Mouse (Mus musculus) layer of hippocampus, adult 8-10 months (tissue): ENCODE measurements around the gene Myo10. TPM values are rescaled to one million over a fixed set of nuclear protein-coding genes. Genes with fewer than 3 reads are reported as not detected.
A peak's percentile ranks its signal among the peaks of the same experiment; 100 is the strongest.

Experiments used
- DNase-seq, 2 experiments: peaks; one replicate each; pipeline ENCODE4 v3.0.0; 2022; ENCODE audit warnings: low spot score in 2 of 2
- total RNA-seq, 4 experiments: library from RNA; stranded (reverse); gene quantifications; 2 replicates each; pipeline ENCODE4 v1.2.4; 2022

Gene Myo10
- total RNA-seq, 4 experiments from 2014 or later: 45.9 to 60.5 (median 53.5) TPM

DNA sequence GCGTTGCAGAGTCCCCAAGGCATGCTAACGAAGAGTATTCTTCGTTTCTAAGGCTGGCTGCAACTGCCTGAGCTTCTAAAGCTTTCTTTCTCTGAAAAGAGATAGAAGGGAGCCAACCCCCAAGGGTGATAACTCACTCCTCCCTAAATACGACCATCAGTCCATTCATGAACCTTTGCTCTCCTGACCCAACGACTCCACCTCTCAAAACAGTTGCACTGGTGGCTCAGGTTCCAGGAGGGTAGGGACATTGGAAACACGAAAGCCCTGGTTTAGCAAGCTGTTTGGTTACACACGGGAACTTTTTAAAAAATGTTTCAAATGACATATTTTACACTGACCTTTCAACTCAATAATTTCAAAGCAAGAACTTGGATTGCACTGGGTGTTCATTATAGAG is 29.5 kb downstream of the Myo10 start:
- no peak for DNase-seq

DNA sequence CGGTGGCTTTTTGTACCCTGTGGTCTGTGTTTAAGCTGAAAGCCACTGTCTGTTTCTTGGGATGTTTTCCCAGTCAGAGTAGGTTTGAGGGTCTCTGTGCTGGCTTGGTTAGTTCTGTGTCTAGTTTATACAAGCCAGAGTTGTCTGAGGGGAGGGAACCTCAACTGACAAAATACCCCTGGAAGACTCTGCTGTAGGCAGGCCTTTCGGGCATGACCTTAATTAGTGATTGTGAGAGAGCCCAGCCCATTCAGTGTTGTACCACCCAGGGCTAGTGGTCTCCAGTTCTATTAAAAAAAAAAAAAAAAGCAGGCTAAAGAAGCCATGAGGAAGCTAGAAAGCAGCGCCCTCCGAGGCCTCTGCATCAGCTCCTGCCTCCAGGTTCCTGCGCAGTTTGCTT is 30.0 kb downstream of the Myo10 start:
- DNase-seq: no peak

DNA sequence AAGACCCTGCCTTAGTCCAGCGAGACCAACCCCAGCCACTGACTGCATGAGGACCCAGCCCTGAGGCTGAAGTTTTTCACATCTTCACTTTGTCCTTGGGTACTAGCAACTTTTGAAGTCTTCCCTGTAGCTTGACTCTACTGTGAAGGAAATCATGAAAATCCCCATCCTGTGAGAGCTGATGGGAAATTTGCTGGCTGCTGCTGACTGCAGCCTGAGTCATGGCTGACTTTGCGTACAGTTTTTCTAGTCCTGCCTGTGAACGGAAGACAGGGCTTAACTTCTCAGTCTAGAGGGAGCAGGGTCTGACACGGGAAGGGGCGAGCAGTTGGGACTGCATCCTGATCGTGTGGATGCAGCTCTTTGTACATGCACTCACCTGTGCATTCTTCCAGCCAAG is 30.6 kb downstream of the Myo10 start:
- no peak for DNase-seq

DNA sequence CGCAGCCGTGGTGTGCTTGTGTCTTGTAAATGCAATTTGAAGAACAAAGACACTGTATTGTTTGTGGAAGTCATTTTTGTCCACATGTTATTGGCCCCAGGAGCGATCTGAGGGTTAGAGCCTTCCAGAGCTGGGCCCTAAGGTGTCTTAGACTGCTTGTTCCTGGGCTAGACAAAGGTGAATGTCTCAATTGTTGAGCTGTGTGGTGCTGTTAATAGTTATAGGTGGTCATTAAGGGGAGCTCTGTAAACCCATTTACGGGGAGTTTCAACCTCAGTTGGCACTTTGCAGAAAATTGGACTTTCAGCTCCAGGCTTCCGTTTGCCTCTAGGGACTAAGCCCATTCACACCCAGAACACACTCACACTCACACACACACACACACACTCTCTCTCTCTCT is 31.4 kb downstream of the Myo10 start:
- DNase-seq: no peak

DNA sequence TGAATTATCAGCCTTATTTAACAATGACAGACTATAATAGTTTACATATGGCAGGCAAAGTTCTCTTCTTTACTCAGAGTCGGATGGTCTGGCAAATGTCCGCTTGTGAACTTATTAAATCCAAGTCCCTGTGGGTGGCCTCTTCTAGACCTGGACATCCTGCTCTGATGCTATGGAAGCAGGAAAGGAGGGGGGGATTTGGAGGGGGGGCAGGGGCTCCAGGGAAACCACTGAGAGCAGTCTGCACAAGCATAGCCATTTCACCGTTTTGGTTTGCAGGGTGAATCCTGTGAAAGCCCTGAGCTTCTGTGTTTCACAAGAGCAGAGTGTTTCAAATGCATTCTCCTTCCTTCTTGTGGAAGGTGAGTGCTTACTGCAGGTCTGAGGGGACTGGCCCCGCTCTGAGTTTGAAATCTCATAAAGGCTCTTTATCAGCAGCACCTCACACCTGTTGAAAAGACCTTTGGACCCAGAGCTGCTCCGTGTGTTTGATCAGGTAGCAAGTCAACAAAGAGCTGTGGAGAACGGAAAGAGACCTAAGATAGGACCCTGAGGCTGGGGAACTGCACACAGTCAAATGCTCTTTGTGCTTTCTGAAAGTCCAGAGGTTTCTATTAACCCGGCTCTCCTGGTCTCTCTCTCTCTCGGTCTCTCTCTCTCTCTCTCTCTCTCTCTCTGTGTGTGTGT is 40.7 kb downstream of the Myo10 start:
- no peak for DNase-seq

DNA sequence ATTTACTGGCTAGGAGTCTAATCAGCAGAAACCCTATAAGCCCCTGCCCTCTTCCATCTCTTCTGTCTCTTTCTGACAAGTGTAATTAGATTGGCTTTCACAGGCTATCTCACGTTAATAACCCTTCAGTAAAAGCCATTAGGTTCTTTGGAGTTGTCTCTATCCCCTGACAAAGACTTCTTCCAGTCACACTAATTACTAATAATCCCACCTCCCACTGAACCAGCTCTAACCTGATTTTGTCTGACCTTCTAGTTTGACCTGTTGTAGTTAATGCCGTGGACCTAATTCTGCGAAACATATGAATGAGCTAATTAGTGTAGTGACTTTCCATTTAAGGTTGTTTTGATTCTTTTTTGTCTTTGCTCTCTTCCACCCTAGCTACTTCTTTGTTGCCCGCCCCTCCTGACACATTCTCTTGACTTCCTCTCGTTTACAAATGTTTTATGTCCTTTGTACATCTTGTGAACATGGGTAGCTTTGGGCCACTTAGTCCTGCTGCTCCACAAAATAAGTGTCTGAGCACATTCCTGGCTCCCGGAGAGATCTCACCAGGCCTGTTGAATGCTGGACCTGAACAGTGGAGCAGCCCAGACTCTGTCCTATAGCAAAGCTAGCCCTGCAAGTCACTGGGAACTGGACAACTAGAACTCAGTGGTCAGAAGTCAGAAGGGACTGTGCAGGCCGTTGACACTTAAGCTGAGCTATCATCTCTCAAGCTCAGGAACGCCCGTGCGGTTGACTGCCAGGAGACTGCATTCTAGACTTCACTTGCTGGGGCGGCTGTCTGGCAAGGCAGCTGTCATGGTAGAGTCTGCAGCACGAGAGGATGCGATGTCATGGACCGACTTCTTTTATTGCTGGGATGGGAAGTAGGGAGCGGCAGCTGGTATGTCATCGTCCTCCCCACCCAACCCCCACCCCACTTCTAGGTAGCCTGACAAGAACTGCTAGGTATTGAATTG is 47.2 kb downstream of the Myo10 start:
- no peak for DNase-seq

DNA sequence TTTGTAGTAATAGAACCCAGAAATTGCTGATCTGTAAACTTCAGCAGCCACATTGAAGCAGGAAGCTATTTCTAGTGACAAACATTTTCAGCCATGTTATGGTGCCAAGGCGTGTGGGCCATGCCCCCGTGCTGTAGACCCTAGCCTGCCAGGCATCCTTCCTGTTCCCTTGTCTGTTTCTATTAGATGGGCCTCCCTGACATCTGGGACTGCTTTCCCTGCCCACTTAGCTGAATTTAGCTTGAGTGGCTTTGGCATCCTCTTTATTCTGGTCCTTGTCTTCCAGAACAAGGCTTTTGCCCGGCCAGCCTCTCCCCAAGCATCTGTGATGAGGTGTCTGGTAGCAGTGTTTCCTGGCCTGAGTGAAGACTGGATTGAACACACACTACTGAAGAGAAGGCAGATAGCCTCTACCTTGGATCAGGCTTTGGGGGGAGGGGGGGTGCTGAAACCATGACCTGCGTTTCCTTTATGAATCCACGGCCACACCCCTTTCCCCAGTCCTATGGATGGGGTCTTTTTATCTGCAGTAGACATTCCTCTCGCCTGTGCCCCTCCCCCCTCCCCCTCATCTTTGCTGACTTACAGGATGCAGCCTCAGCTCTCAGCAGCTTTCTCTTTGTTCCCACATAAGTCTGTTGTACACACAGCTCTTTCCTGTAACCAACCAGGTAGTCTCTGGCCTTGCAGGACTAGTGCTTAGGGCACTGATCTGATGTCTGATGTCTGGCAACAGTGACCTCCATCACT is 51.1 kb downstream of the Myo10 start:
- no peak for DNase-seq

DNA sequence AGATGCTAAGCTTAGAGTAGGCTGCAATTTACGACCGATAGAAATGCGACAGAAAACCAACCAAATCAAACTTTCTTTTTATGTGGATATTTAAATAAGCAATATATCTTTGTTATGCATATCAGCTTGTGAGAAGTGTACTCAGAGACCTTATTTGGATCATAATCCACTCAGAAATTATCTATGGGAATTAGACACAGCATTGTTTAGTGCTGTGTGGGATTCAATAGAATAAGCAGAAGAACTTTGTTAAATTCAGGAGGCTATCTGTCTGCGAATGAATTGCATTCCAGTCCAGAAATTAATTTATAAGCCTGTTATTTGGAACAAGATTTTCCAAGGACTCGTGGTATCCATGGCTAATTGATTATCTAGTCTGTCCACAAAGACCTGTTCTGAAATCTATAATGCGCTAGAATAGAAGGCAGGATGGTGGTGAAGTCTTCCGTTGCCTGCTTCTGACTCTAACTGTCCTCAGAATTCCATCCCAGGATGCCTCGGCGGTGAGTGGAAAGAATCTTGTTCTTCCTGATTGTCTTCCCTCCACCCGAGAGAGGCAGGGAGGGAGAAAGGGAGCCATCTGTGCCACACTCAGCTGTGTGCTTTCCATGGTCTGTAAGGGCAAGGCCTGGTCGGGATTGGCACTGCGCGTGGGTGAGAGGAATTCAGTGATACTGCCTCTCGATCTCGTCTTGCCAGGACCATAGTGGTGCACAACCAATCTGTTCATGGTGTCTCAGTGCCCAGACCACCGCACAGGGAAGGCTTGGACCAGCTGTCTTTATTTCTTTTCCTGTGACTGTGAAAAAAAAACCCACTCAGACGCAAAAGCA is 52.0 kb downstream of the Myo10 start:
- no peak for DNase-seq

DNA sequence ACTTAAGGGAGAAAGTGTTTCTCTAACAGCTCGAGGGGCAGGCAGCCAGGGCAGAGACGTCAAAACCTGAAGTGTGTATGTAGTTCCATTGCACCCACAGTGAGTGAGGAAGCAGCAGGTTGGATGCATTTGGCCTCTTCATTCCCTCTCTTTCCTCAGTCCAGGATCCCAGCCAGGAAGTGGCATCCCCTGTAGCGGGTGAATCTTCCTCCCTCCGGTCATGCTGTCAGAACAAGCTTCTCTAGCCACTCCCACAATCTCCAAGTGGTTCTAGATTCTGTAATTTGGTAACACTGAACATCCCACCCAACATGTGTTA is 52.6 kb downstream of the Myo10 start:
- no peak for DNase-seq

DNA sequence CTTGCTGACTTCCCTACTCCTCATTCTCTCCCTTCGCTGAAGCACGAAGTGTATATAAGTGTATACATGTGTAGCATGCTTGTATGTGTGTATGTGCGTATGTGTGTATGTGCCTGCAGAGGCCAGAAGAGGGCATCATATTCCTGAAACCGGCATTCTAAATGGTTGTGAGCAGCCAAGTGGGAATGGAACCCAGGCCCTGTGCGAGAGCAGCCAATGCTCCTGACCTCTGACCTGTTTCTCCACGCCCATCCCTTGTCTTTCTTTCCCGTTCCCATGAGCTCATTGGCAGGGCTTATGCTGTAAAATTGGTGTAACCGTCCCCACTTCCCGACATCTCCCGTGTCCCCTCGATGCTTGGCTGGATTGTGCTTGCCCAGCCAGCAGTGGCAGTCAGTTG is 53.0 kb downstream of the Myo10 start:
- DNase-seq: no peak

DNA sequence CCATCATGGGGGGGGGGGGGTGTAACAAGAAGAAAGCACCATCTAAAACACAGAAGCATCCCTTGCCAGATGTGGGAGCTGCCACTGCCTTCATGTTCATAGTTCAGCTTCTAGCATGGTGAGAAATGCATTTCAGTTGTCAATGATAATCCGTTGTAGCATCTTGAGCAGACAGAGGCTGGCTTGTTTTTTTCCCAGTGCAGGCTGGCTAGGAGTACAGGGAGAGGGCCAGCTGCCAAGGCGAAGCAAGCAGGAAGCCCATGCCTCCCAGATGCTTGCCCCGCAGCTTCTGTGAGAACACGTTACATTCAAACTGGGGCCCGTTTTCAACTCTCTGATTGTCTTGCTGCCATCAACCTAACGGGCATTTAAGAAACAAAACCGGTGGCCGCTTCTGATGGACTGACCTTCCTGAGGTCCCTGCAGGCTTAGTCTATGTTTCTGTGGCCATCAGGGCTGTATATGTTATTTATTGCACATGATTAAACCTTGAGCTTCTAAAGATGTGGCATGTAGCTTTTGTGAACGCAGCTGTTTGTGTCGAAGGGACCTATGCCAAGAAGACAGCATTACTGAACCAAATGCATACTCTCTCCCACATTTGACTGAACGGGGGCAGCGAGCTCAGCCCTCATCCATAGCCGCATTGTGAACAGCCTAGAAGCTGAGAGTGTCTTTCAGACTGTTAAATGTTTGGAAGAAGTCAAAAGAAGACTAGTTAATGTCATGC is 53.9 kb downstream of the Myo10 start:
- DNase-seq: peak in 1 of 2 experiments; percentile 24

DNA sequence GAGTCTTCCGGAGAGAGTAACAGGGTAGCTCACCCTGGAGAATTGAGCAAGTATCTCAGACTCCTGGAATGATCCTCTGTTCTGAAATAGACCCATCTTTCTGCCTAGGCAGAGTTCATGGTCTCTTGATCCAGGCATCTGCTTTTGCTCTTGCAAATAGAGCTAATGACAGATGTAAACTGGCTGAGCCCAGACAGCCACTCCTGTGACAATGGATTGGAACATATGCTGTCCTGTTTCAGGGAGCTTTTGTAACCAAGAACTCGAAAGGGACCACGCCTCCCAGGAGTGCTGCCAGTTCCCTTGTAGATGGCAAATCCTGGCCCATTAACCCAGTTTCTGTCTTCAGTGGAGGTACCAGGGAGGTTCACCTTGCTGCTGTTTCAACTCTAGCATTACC is 56.8 kb downstream of the Myo10 start:
- DNase-seq: no peak

DNA sequence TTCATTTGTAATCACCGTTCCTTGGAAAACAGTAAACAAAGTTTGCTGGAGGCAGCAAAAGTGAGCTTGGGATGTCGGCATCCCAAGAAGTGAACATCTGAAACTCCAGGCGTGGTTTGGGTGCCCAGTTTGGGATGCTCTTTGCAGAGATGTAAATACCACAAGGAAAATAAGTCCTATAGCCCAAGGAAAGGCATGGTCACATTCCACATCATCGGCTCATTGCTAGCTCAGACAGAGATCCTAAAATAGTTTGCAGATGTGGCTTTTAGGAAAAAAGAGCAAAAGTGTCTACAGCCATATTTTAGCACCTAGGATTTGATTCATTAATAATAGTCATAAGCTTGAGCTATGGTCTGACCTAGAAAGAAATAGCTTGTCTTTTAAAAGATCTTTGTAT is 57.3 kb downstream of the Myo10 start:
- no peak for DNase-seq

DNA sequence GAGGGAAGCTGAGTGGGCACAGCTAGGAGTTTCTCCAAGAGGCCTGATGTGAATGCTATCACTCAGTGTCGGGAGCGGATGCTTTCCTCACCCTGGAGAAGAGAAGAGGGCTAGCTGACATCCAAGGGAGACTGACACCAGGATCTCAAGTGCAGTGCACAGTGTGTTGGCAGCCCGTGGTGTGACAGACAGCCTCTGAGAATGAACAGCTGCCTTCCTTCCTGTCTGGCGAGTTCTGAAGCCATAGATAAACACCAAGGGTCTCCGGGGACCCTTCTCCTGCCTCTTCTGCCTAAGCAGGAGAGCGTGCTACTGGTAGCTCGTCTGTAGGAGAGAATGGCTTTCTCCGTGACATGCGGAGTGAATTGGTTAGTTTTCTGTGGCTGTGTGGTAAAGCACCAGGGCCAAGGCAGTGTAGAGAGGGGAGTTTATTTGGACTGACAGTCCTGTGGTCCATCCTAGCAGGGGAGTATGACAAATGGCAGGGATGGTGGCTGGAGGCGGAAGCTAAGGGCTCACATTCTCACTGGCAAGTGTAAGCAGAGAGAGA is 58.0 kb downstream of the Myo10 start:
- DNase-seq: no peak

DNA sequence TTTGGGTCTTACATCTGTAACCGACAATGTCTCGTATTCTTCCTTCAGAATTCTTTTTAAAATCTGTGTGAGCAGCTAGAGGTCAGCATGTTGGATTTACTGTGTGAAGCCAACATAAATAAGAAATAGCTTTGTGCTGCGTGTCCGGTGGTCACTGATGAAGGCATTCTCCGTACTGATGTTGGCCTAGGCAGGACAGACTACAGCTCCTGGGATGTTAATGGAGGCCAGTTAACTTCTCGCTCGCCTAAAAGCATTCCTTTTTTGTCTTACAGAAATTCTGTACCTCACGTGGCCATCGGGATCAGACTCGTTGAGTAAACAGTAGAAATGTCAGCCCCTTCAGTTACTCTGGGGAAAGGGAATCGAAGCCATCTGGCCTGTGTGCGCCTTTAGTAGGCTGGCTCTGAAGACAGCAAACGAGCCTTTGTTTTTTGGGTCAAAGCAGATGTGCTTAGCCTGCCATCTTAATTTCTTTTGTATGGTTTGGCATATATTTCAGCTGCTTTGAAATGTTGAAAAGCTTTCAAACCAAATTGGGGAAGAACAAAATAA is 60.7 kb downstream of the Myo10 start:
- DNase-seq: no peak

DNA sequence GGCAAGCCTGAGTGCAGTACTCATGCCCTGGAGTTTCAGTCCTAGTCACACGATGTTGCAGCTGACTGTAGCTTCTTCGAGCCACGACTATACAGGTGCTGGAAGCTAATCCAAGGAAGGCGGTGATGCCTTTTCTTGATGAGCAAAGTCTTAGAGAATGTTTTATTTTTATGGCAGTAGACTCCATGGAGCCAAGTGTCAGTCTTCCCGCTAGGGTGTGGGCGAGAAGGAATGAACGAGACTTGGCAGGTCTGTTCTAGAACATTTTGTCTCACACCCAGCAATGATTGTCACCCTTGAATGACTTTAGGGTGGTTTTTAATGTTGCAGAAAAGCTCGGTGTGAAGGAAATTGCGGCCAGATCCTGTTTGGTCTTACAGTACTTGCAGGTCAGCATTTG is 62.9 kb downstream of the Myo10 start:
- DNase-seq: no peak

DNA sequence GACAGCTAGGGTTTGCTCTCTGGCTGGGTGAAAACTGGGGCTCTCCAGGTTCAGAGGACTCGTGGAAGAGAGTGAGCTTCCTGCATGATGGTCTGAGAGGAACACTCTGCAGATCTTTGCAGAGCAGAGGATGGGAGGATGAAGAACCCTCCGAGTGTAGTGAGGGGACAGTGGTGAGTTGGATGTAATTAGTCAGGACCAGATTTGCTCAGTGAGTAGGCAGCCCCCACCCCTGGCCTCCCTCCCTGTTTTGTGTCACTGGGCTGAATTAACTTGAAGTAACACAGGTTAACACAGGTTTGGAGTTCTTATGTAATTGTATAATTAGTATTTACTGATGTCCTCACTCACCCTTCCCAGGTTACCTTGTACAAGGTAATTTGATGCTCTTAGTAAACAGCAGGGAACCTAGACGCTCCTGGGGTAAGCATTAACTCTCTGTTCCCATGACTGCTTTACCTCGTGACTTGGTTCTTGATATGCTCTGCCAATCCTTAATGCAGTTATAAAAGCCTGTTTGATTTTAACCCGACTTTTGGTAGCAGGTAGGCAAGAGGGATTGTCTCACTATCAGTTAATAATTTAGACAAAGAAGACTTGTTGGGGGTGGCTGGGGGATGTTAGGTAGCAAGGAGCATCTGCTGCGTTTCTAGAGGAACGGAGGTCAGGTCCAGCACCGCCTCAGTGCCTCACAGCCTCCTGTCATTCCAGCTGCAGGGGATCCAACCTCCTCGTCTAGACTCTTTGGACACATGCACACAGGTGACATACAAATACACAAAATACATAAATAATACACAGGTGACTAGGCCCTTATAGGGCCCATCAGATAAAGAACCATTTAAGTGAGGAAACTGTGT is 66.3 kb downstream of the Myo10 start:
- no peak for DNase-seq

DNA sequence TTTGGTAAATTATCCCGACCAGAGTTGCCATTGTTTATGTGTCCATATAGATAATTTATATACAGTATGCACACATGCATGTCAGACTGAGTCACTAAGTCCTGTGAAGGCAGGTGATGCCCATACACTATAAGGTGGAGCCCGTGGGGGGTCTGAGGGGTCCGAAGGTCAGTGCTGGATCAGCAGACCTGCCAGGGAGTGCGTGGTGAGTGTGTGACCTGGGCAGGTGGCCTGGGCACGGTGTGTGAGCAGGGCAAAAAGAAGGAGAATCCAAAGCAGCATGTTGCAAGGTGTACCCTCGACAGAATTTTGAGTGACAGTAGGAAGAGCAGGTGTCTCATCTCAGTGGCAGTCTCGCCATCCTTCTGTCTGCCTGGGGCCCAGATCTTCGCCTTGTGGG is 67.2 kb downstream of the Myo10 start:
- DNase-seq: no peak
